Mouse (Mus musculus): ENCODE results near the gene Slc22a3.

The Slc22a3 gene

DNA sequence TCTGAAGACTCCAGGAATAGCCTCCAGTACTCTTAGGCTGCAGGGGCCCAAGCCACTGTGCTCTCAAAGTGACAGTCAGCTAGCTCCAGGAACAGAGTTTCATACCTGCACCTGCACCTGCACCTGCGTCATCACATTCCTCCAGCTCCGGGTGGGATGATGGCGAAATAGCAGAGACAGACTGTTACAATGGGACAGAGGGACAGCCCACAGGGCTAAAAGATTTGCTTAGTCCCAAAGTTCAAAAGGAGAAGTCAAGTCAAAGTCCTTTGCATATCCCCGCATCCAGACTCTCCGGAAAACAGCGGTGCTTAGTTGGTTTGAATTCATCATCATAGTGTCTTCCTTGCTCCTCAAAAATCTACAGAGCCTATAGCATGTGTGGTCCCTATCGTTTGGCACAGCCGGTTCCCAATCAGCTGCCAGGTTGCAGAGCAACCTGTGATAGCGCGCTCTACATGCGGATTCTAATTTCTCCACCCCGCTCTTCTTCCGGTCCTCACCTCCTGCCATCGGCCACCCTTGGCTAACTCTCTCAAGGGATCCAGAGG lies at the start of gene Slc22a3:
Slc22a3 (minus strand) TSS at position 51 of the 551 bp plus-strand sequence.
- CTCF ChIA-PET: no interaction called here

DNA sequence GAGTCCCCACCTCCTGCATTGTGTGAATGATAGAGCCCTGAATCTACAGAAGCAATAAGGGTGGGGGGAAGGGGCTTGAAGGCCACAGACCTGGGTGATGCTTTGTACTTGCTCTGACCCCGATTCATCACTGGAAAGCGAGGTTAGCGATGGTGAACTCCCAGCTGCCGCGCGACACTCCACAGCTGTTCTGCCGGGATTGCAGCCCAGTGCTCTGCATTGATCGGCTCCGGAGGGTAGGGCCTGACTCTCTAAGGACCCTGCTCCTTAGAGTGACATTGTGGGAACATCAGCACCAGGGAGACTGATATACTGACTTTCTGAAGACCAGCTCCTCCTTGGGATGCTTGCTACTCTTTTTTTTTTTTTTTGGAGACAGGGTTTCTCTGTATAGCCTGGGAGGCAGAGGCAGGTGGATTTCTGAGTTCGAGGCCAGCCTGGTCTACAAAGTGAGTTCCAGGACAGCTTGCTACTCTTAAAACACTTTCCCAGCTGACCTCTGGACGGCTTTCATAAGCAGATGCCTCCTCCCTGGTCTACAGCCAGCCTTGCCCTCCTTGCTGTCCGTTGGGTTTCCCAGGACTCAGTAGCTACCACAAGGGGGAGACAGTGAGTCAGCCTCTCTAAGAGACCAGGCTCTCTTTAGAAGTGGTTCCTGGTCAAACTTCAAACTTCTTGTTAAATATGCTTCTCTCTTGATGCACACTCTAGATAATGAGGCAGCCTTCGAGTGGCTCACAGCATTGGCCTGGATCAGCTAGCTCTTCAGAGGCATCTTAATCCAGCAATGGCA lies 27.0 kb upstream of the Slc22a3 start:
- CTCF ChIA-PET: no interaction called here

DNA sequence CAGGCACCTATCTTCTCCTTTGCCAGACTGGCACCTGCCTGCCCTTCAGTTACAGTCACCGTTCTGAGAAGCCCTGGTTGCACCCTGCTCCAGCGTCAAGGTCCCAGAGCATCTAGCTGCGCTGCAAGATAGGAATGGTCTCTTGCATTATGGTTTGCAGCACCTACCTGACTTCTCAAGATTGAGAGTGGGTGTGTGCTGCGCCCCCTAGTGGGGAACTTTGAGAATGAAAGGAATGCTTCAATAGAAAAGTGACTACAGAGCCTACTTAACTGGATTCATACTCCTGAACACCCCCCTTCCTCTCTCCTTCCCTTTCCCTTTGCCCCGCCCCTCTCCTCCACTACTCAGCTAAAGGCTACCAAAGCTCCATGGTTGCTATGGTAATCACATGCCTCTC lies 24.6 kb upstream of the Slc22a3 start:
- CTCF ChIA-PET: no interaction called here

DNA sequence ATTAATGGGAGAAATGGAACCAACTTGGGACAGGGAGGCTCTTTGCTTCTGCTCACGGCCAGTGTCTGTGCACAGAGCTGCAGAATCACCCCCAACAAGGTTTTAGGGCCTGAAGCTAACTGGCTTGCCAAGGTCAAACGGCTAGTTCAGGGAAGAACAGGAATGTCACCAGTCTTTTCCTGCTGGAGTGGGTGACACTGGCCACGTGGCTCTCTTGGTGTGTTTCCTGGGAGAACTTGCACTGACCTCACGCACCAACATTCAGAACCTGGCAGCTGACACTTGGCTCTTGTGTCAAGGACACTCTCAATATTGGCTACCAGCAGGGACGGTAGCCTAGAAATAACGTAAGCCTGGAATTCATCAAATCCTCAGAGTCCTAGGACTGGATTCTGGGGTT lies 22.6 kb upstream of the Slc22a3 start:
- CTCF ChIA-PET: no interaction called here

DNA sequence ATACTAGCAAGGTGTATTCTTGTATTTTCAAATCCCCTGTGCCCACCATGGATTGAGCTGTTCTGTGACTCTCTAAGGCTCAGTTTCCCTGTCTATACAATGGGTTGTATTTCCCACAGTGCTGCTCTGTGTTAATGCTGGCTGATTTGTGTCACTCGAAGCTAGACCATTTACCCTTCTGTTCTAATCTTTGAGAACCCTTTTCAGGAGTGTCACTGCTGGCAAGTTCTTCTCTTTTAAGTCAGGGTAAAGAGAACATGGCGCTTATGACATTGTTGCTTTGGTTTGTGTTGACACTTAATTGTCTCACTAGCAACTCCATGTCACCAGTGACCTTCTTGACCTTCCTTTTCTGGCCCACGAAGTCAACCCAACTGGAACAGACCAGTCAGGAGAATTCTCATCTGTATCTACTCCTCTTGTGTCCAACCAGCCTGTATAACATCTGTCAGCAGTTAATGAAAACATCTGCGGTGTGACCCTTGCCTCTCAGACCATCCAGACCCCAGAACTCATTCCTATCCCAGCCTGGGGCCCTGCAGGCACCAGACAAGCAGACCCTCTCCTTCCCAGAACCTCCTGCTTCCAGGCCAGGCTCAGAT lies 22.0 kb upstream of the Slc22a3 start:
- CTCF ChIA-PET: no interaction called here

DNA sequence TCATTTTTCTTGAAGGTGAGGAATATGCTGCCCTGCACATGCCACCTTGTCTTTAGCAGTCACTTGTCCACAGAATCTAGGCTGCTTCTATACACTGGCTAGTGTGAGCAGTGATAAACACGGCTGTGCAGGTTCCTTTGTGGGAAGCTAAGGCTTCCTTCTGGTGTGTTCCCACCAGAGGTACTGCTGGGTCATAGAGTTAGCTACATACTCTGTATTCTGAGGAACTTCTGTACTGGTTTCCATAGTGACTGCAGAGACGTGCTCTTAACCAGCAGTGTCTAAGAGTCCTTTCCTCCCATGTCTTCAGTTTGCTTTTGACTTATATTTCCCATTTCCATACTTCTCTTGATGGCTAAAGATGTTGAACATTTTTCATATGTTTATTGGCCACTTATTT lies 11.6 kb upstream of the Slc22a3 start:
- CTCF ChIA-PET: no interaction called here

DNA sequence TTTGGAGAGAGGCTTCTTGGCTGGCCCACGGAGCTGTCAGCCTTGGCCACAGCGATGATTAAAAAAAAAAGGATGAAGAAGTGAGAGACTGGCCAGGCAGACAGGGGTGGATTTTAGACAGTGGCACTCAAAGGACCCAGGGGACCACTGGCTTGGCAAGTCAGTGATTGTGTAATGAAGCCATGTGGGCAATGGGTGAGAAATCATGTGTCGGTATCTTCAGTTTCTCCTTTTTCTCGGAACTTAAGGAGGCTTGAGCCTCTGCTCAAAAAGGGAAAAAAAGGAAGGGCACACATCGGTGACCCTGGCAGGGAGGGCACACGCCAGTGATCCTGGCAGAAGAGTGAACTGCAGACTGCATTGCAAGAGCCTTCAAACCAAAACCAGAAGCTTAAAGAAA lies 10.7 kb upstream of the Slc22a3 start:
- CTCF ChIA-PET: no interaction called here

DNA sequence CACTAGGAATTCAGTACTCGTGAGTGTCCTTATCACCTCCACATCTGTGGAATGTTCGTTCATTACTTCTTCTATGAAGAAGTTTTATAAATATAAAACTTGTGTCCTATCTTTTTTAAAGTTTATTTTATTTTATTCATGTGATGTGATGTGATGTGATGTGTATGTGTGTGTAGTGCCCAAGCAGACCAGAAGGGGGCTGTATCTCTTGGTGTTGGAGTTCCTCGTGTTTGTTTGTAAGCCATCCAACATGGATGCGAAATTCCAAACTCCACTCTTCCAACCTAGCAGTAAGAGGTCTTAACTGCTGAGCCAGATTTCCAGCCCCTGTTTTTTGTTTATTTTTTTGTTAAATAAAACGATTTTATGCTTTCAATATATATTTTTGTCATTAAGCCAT lies 6.5 kb upstream of the Slc22a3 start:
- CTCF ChIA-PET: no interaction called here

DNA sequence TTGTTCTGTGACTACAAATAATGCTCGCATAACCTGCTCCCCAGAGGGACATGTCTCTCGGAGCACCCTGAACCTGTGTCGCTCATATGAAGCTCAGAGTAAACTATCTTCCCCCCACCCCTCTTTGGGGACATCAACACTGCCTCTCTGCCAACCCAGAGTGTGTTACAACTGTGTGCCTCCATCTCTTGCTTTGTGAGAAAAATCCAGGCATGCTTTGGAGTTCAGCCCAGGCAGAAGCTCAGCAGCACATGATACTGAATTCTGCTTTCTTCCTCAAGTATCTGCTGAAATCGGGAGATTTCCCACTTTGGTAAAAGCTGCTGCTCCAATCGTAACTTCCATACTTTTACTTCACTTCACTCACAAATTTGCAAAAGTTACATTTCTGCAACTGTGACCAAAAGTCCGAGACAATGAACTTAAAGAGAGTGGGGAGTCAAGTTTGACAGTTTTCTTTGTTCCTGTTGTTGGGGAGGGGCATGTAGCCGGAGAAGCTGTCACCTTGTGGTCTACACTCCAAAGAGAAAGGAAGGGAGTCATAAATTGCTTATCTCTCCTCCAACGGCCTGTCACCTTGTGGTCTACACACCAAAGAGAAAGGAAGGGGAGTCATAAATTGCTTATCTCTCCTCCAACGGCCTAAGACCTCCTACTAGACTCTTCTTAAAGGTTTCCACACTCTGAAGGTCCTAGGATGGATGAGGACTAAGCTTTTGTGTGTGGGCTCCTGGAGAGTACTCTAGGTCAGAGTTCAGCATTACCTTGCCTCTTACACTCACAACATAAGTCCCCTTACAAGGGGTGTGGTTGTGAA lies 5.8 kb upstream of the Slc22a3 start:
- CTCF ChIA-PET: no interaction called here

DNA sequence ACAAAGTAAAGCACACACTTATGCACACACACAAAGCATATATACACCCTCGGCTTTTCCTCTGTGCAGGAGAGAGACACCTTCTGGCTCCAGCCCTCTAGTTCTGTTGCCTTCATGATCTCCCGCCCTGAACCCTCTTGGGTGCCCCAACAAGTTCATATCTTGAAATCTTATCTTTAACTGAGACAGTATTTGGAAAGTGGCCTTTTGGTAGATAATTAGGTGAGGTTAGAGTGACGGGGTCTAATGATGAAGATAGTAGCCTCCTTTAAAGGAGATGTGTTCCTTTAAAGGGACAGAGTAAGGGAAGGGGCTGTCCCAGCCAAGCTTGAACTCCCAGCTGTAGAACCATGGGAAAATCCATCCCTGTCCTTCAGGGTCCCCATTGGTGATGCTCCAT lies 3.7 kb upstream of the Slc22a3 start:
- CTCF ChIA-PET: no interaction called here

DNA sequence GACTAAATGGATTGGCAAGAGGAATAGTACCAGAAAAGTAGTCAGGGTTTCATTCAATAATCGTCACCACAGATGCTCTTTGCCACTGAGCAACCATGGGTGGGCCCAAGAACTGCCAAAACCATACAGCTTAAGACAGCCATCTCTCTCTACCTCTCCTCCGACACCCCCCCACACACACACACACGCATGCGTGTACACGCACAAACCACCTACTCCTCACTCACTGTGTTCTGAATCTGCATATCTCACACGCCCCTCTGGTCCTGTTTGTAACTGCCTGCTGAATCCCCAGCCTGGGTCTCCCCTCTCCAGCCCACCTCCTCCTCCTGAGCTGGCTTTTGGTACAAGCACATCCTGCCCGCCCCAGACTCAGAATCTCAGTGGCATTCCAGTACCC lies 872 bp upstream of the Slc22a3 start:
- CTCF ChIA-PET: no interaction called here

DNA sequence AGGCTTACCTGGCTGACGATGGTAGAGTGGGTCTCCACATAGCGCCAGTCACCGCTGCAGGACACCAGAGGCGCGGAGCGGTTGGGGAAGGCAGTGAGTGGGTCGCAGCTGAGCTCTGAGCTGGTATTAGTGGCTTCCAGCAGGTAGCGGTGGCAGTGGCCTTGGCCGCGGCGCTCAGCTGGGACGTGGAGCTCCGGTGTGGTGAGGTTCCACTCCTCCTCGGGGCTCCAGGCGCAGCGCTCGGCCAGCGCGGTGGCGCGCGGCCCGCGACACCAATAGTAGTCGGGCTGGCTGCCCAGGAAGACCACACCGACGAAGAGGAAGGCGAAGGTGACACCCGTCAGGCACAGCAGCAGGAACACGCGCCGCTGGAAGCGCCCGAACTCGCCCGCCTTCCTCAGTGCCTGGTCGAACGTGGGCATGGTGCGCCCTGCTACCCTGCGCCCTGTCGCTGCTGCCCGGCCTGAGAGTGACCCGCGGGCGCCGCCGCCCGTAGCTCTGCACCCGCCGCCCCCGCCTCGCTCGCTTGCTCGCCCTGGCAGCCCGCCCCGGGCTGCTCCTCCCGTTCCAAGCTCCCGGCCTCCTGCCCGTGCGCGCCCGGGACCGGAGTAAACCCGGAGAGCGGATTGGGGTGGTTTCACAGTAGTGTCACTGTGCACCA lies 471 bp downstream of the Slc22a3 start:
- CTCF ChIA-PET: no interaction called here

DNA sequence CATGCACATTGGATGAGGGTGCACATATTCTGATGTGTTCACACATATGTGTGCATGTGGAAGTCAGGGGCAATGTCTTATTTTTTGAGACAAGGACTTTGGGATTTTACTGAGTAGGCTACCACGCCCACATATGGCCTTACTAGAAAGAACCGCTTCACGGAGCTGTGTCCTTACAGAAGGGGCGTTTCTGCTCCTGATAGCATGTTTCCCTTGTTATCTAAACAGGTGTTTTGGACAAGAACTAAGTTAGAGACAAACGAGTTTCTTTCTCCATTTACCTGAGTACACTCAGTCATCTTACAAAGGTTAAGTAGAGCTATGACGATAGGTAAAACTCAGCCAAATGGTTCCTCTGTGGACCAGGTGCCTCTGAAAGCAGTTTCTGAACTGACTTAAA lies 1.8 kb downstream of the Slc22a3 start:
- CTCF ChIA-PET: no interaction called here

DNA sequence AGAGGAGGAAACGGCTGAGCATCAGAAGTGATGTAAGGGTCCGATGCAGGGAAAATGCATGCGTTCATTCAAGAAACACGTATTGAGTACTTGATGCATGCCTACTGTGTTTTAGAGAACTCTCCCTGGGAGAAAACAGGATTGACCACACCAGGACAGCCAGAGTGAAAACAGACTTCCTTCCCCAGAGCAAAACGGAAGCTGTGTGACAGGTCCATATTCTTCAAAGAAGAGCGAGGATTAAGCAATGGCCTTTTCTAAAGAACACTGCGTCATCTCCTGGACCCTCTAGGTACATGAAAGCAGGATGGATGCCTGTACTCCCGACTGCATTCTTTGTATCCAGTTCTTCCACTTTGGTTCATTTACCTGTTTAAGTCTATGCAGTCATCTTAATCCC lies 8.1 kb downstream of the Slc22a3 start:
- CTCF ChIA-PET: no interaction called here

DNA sequence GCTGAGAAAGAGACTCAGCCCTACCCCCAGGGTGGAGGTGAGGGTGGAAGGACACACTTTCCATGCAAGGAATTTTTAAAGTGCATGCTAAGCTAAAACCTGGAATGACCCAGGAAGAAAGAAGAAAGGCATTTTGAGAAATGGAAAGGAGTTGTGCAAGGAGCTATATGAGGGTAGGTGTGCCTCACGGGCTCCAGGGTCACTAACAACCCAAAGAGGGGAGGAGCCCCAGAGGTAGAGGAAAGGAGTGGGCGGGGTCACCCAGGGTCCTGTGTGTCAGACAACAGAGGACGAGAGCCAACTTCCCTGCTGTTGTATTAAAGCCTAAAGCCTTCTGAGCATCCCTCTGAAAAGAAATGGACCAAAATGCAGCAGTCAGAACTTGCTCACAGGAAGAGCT lies 11.9 kb downstream of the Slc22a3 start:
- CTCF ChIA-PET: no interaction called here

DNA sequence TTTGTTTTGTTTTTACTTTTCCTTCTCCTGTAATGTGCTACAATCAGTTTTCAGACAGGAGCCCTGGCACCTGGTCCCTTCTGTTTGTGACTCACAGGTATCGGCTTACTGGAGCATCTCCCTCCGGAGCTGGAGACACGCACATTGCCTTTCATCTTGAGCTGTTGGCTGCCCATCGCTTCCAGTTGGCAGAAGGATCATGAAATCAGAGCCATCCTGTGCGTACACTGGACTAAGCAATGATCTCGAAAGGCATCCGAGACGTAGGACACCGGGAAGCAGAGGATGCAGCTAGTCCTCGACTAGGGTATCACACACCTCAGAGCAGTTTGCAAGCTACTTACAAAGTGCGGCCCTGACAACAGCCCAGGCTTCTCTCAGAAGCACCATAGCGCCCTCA lies 15.9 kb downstream of the Slc22a3 start:
- CTCF ChIA-PET: no interaction called here

DNA sequence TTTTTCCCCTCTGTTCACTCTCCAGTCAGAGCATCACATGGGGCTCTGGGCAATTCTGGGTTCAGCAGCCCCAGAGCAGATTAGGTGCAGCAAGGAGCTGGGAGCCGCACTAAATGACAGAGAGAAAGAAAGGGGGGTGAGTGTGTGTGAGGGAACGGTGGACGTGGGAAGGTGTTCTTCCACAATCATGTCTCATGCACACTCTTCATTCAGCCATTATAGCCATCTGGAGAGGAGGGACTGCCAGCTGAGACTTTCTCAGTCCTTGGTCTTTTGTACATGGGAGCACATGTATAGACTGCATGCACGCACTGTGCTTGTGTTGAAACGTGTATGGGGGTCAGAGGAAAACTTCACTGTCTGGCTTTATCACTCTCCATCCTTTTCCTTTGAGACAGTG lies 17.6 kb downstream of the Slc22a3 start:
- CTCF ChIA-PET: no interaction called here

DNA sequence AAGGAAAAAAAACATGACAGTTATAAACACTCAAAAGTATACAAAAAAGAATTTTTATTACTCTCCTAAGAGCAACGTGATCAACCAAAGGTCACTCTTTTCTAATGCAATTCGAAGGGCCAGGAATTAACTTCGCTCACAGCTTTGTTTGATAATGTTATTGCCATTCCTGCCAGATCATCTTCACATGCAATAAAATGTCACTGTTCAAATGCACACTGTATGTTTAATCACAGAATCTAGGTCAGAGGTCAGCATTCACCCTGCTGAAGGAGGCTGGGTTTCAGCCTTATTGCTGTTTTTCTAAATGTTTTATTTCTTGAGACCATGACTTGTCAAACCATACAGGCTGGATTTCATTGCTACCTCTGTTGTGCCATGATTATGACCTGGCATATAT lies 21.8 kb downstream of the Slc22a3 start:
- CTCF ChIA-PET: no interaction called here

DNA sequence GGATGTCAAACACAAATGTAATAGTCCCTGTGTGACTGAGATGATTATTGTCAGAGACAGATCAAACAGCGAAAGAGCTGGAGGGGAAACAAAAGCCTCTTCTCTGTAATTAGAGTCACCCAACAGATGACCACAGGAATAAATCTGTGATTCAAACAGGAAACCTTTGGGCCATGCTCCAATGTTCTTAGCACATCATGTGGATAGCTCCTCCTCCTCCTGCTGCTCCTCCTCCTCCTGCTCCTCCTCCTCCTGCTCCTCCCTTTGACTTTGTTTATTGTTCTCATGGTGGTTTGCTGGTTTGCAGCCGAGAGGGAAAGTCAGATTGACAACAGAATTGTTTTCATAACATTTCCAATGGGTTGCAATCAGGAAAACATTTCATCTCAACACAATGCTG lies 28.1 kb downstream of the Slc22a3 start:
- CTCF ChIA-PET: no interaction called here

DNA sequence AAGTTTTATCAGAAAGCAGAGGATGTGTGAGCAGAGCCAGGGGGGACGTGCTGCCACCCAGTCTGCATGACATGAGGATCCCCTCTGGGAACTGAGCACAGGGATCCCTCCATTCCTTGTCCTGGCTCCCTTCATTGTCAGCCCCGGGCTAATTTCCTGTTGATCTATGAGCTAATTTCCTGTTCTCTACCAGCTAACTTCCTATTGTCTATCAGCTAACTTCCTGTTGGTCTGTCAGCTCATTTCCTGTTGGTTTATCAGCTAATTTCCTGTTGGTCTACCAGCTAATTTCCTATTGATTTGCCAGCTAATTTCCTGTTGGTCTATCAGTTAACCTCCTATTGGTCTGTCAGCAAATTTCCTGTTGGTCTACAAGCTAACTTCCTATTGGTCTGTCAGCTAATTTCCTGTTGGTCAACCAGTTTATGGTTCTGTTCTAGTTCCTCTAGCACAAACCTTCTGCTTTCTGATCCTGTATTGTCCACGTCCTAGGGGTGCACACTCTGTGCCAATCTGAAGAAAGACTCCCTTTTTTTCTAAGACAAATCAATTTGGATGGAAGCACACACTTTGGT lies 32.9 kb downstream of the Slc22a3 start:
- CTCF ChIA-PET: no interaction called here

DNA sequence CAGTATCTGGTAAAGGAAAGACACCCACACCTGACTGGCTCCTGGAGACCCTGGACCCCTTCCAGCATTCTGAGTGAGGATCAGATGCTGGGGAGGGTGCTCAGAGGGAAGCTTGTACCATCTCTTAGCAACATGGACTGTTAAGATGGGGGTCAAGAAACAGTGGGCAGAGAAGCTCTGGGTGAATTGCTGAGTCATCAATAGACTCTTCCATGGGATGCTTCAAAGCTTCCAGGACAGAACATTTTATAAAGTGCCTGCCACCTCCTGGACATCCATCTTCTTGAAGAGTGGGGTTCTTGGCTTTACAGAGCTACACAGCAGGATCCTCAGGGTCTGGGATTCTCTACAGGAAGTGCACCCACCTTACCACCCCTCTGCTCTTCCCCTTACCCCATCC lies 35.0 kb downstream of the Slc22a3 start:
- CTCF ChIA-PET: no interaction called here

DNA sequence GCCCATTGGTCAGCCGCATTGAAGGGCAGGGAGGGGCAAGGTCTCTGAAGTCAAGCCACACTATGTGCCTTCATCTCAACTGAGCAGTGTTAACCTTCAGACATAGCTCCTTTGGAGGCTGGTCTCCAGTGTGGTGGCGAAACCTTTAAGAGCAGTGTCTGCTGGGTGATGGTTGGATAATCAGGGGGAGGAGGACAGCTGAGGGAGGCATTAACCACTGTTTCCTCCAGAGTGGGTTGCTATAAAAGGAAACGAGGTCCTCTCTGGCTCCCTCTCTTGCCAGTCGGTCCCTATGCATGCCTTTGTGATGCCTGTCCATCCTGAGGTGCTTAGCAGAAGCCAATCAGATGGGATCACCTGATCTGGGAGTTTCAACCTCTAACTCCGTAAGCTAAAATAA lies 38.8 kb downstream of the Slc22a3 start:
- CTCF ChIA-PET: interaction anchor here (0.7 kb wide), 1 partner anchor 18 kb away, joined by 4 read pairs; no protein-coding TSS in a partner anchor

Measured in spleen, embryonic (tissue).